Mouse (Mus musculus) lung, postnatal 4 days (tissue): ENCODE measurements at regions not wholly inside any gene's neighbourhood (a gene's known extent, or its start where the extent isn't known, plus 50 kb on each side); places are given as distances from the start of the nearest gene placed in this dataset.
"Not testable (repeated sequence)": the region's sequence is repeated elsewhere in the genome, so short reads cannot be mapped to it uniquely, and the experiment has no call there.

Experiments used
- DNase-seq, 2 experiments: peaks; one replicate each; pipeline ENCODE4 v3.0.0; 2021

GRCm38 (mm10) chr8:24386462-24386861 is 339.2 kb downstream of the Adam3 start:
- DNase-seq: peak; percentile 50 to 78

- DNase-seq: no peak
Observed at GRCm38 (mm10) chr8:24383963-24384435, 341.7 kb downstream of the Adam3 start.

DNA sequence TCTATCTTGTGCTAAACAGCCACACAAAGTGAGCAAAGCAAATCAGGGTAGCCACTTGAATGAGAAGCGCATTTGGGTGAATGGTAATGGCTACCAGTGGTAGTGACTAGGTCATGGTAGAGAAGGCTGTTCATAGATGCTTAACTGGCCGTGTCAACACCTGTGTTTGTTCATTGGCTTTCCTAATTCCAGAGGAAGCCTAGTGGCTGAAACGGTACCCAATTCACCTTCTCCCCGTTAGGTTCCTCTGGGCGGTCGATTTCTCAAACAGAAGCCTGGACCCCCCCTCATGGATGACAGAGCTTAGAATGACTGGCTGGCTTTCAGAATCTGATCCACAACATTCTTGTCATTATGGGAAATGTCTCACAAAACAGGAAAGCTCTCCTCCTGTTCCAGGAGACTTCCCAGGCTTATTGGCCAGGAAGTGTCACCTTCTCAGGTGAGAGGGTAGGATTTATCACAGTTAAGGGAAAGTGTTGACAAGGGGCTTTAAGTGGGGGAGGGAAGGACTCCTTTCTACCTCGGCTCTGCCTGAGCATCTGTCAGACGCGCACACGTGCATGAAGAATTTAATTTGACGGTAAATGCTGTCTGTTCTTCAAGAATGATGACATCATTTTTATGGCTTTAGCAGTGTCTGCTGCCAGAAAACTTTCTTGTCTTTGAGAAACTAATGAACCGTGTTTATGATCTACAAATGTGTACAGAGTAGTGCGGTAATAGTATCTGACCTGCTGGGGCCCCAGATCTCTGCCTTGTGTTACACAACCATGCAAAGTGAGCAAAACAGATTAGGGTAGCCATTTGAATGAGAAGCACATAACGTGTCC is 342.3 kb downstream of the Adam3 start:
- no peak for DNase-seq

DNA sequence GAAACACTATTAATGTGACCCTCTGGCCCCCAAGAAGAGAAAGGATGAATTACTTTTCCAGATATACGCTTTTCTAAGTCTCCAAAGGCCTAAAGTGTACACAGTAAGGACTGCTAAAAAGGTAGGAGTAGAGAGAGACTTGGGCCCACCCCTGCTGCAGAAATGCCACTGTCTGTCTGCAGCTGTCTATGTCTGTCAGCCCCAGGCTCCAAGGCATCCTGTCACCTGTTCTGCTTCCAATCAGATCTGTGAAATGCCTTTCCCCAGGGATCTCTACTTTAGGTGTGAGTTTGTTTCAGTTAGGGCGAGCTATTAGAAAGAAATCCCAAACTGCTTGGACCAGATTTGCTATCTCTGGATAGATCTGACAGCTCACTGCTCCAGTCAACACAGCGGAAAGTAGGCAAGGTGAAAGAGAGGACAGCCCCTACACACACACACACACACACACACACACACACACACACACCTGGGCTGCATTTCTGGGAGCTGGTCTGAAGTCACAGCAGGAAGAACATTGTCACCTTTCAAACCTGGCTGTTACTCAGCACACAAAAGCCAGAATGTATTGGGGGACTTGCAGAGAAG is 343.9 kb downstream of the Adam3 start:
- DNase-seq: no peak

DNA sequence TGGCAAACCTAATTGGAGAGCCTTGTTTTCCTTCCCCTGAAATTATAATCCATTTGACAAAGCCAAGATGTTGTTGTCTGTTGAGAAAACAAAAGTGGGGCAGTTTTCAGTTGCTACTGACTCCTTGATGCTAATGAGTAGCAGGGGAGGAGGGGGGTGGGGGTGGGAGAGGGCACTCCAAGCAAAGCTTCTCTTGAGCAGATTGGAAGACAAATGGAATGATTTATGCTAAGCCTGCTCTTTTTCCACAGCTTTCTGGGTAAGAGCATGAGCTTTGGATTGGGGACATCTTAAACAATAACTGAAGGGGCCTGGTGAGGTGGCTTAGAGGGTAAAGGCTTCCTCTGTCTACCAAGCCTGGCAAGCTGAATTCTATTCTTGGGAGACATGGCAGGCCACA is 347.6 kb downstream of the Adam3 start:
- no peak for DNase-seq

DNA sequence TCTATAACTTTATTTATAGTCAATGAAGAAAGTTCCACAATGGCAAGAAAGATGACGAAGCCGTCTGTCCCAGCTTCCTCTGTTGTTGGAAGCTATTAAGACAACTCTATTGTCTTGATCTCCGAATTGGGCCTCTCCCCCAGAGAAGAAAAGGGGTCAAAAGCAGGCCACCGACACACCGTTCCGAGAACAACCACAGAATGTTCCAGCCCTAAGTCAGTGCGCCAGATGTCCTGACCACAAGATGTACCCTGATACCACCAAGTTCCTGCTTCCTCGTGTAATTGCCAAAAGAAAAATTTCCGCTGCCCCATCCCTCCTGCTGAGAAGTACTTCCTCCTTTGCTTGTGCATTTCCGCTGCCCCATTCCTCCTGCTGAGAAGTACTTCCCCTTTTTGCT is 348.8 kb downstream of the Adam3 start:
- not testable (repeated sequence) for DNase-seq

DNA sequence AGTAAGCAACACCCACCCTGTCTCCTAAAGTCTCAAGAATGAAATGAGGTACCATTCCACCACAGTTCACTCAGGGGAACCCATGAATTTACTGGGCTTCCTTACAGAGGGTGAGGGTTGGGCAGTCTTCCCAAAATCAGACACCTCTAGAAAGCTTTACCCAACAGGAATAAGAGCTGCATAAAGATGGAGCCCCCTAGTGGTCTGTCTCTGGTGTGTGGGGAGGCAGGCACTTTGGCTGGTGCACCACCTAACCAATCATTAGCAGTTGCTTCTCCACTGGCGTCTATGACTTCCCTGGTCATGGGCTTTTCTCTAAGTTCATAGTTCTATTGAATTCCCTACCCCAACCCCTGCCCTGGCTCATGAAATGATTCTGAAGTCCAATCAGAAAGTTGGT is 351.1 kb downstream of the Adam3 start:
- no peak for DNase-seq

DNA sequence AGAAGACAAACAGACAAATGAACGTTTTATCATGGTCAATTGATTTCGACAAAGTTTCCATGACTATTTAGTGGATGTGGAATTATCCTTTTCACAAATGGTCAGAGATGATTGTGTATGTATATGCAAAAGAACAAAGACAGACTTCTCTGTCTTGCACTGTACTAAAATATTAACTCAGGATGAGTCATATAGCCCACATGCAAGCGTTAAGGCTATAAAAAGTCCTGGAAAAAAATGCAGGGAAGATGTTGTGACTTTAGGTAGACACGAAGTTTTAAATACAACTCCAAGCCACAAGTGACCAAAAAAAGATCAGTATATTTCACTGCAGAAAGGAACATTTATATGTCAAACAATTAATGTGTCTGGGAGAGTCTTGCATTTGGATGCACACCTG is 353.6 kb downstream of the Adam3 start:
- no peak for DNase-seq

GRCm38 (mm10) chr8:24366000-24366399 is 359.7 kb downstream of the Adam3 start:
- DNase-seq: peak; percentile 8 to 36

GRCm38 (mm10) chr8:24364685-24365084 is 361.0 kb downstream of the Adam3 start:
- DNase-seq: no peak

DNA sequence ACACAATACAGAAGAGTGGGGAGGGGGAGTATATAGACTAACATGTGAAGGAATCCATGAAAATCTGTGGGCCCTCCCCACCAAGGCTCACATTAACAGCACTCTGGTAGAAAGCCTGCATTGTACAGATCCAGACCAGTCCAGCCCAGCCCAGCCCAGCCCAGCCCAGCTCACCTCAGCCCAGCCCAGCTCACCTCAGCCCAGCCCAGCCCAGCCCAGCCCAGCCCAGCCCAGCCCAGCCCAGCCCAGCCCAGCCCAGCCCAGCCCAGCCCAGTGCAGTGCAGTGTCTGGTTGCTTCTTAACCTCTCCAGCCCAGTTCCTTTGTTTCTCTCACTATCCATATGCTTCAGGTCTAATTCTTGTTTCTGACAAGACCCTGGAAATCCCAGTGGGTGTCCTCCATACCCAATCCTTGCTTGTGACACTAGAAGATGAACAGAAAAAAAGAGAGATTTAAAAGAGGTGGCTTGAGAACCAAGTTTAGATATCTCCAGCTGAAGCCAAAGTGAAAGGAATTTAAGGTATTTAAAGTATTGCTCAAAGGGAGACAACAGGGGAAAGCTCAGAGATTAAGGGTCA is 366.5 kb downstream of the Adam3 start:
- no peak for DNase-seq

DNA sequence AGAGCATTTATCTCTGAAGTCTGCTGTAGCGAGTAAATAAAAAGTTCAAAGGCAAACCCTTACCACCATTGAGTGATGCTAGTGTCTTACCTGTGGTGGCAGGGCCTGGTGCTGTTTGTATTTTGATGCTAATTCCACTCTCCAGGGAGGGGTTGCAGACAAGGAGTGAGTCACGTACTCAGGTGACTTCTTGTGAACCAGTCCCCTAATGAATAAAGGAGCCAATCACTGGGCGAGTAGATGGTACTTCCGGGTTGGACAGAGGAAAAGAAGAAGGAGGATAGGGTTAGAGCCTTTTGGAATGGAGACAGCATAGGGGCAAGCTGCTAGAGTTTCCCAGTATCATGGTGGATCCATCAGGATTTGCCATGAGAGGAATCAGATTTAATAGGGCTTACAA is 370.5 kb downstream of the Adam3 start:
- DNase-seq: no peak

DNA sequence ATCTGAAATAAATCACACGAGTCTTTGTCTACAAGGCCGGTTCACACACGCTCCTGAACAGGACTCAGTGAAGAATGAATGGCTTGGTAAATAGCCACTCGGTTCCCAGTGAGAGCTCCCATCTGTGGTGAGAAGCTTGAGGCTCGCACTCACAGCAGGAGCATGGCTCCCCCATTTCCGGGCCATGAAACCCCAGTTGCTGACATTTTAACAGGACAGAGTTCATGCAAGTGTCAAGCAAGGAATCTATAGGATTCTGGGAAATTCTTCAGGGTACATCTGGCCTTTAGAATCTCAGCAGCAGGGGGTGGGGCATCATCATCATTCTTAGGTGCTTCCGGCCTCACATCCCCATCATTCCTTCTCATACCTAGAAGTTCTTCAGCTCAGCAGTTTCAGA is 371.8 kb downstream of the Adam3 start:
- no peak for DNase-seq

GRCm38 (mm10) chr8:24352322-24352721 is 373.3 kb downstream of the Adam3 start:
- no peak for DNase-seq

- DNase-seq: no peak
Observed at GRCm38 (mm10) chr8:24351760-24352159, 373.9 kb downstream of the Adam3 start.

- no peak for DNase-seq
Observed at GRCm38 (mm10) chr8:24346390-24347113, 379.1 kb downstream of the Adam3 start.

- no peak for DNase-seq
Observed at GRCm38 (mm10) chr8:24338694-24339093, 387.0 kb downstream of the Adam3 start.

GRCm38 (mm10) chr8:24337635-24338034 is 388.0 kb downstream of the Adam3 start:
- DNase-seq: peak; percentile 23 to 42

DNA sequence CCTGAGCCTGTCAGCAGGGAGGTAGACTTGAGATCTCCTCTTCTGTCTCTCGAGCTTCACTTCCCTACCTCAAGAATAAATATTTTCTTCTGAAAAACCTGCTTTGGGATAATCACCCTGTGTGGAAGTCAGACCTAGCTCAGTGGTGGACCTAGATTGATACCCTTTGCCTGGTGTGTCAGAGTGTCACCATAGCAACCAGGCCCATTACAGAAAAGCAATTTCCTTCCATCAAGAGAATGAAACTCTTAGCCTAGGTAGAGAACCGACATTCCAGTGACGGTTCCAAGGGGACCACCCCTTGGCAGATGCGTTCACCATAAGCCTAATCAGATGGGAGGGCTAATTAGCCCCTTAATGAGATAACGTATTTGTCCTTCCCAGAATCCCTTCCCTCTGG is 389.9 kb downstream of the Adam3 start:
- DNase-seq: no peak

DNA sequence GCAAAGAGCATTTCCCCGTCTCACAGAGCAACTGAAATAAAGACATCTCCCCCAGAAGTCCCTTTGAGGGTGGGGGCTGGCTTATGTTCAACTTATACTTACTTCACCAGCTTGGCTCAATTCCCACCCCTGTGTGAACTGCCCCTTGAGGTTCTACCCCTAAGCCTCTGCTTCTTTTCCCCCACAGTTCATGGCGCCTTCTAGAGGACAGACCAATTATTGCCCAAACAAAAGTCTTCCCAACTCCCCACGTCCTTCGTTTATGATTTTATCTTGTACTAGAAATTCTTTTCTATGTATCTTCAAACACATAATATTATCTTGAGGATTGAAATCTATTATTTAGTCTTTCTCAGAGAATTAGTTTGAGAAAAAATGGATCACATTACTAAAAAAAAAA is 391.9 kb downstream of the Adam3 start:
- no peak for DNase-seq

- DNase-seq: no peak
Observed at GRCm38 (mm10) chr8:24310893-24311292, 414.8 kb downstream of the Adam3 start.

- DNase-seq: peak; percentile 12 to 64
Observed at GRCm38 (mm10) chr8:24294565-24294964, 431.1 kb downstream of the Adam3 start.

DNA sequence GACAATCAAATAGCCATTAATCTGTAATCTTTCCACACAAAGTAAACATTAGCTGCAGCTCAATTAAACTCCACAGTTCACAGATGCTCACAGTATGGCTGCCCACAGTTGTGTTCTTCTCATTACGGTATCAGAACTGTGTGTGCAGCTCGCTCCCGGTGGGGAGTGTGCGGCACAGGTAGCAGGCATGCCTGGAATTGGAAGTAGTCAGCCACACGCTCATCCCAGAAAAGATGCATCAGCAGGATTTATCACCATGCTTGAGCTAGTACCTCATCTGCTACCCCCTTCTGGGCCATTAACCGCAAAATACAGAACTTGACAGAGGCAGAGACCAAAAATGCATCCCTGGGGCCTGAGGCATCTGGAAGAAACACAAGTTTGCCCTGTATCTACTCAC is 437.8 kb downstream of the Adam3 start:
- no peak for DNase-seq
